Mouse (Mus musculus) kidney, embryonic 14.5 days (tissue): ENCODE measurements around the gene Inpp5b. TPM values are rescaled to one million over a fixed set of nuclear protein-coding genes. Genes with fewer than 3 reads are reported as not detected.
A peak's percentile ranks its signal among the peaks of the same experiment; 100 is the strongest.
"Not testable (repeated sequence)": the region's sequence is repeated elsewhere in the genome, so short reads cannot be mapped to it uniquely, and the experiment has no call there.

Experiments used
- ATAC-seq: fragments of 200-750 bp; cut with Nextera tagmentation; 2 replicates; pipeline ENCODE4 v1.8.0; 2017; ENCODE audit warnings: moderate number of reproducible peaks, mild to moderate bottlenecking, moderate TSS enrichment, moderate library complexity; ENCODE audit not compliant: low FRiP score, low TSS enrichment
- H3K27ac ChIP-seq: fragments of 300-500 bp; sonication (generic); 2 replicates; pipeline ENCODE4 v1.5.1; 2014; ENCODE audit warnings: low read depth, mild to moderate bottlenecking, low read length, moderate library complexity, mixed read lengths
- H3K27me3 ChIP-seq: fragments of 300-500 bp; sonication (generic); 2 replicates; pipeline ENCODE4 v1.6.1; 2014; ENCODE audit warnings: mild to moderate bottlenecking, low read length; ENCODE audit not compliant: control insufficient read depth, insufficient read depth
- H3K36me3 ChIP-seq: fragments of 300-500 bp; sonication (generic); 2 replicates; pipeline ENCODE4 v1.6.1; 2014; ENCODE audit warnings: low read length, mixed read lengths; ENCODE audit not compliant: control insufficient read depth, insufficient read depth
- H3K4me1 ChIP-seq: fragments of 300-500 bp; sonication (generic); 2 replicates; pipeline ENCODE4 v1.6.1; 2014; ENCODE audit warnings: low read length, mixed read lengths; ENCODE audit not compliant: control insufficient read depth, insufficient read depth
- H3K4me2 ChIP-seq: fragments of 300-500 bp; sonication (generic); replicated peaks from 2 replicates; pipeline ENCODE4 v1.6.1; 2014; ENCODE audit warnings: low read depth, mild to moderate bottlenecking, low read length
- H3K4me3 ChIP-seq: fragments of 300-500 bp; sonication (generic); 2 replicates; pipeline ENCODE4 v1.5.1; 2014; ENCODE audit warnings: mild to moderate bottlenecking, low read length
- H3K9ac ChIP-seq: fragments of 300-500 bp; sonication (generic); 2 replicates; pipeline ENCODE4 v1.6.1; 2014; ENCODE audit warnings: low read depth, mild to moderate bottlenecking, low read length, moderate library complexity
- H3K9me3 ChIP-seq: fragments of 300-500 bp; sonication (generic); 2 replicates; pipeline ENCODE4 v1.6.1; 2016; ENCODE audit warnings: low read length; ENCODE audit not compliant: control insufficient read depth
- whole genome bisulfite sequencing: fragments of 180-500 bp; shearing (Covaris S2); extraction: QIAGEN DNeasy Blood & Tissue Kit; methylation state at CpG from one replicate; pipeline ENCODE4 v1.1.7; 2014; 5-methylcytosine and 5-hydroxymethylcytosine counted together
- polyA plus RNA-seq: library from polyadenylated mRNA; unstranded; fragments of >200 nt; fragmentation: Nextera tagmentation; extraction: Ambion mirVana; gene quantifications from 2 replicates; pipeline ENCODE4 v1.2.1, GENCODE M21; 2014

The Inpp5b gene
- polyA plus RNA-seq, 1 experiment from 2014 or later, result 26.4 TPM

GRCm38 (mm10) chr4:124708200-124708517, 33.5 kb upstream of the Inpp5b start:
- H3K9me3 ChIP-seq, H3K36me3 ChIP-seq, H3K4me3 ChIP-seq, H3K27me3 ChIP-seq, ATAC-seq: not testable (repeated sequence)
- H3K27ac ChIP-seq, result peak overlapping the region; percentile 90
- 9% methylated on average over 1 of the region's 1 CpGs for WGBS
- H3K4me2 ChIP-seq, result peak overlapping the region; percentile 64
- peaks cover 42% of the 10 kb centered on the region for H3K4me1 ChIP-seq
- peak overlapping the region; percentile 48; the same call in 1 of the 2 replicates for H3K9ac ChIP-seq

- peaks cover 36% of the 10 kb centered on the region for H3K4me1 ChIP-seq
- peak; percentile 87 for ATAC-seq
- peak overlapping the region; percentile 90 for H3K27ac ChIP-seq
- no peaks in the 10 kb centered on the region for H3K27me3 ChIP-seq
- H3K36me3 ChIP-seq, result peaks cover 4% of the 10 kb centered on the region; the same call in 1 of the 2 replicates
- H3K9ac ChIP-seq, result peak overlapping the region; percentile 48; the same call in 1 of the 2 replicates
- H3K4me3 ChIP-seq, result peak overlapping the region; percentile 32
- H3K9me3 ChIP-seq, result no peaks in the 10 kb centered on the region
- peak overlapping the region; percentile 64 for H3K4me2 ChIP-seq
- 1% methylated on average over 41 of the region's 41 CpGs for WGBS
These were observed 32.9 kb upstream of the Inpp5b start for GRCm38 (mm10) chr4:124708518-124709477.

- Histone ChIP-seq H3K4me1 (peaks cover 24% of the 10 kb centered on the region), H3K4me2 (peak overlapping the region; percentile 64), H3K27ac (peak overlapping the region; percentile 90), H3K9me3 (no peaks in the 10 kb centered on the region), H3K27me3 (no peaks in the 10 kb centered on the region), H3K4me3 (peak overlapping the region; percentile 26; the same call in 1 of the 2 replicates), H3K36me3 (peaks cover 4% of the 10 kb centered on the region; the same call in 1 of the 2 replicates), H3K9ac (peak overlapping the region; percentile 51; the same call in 1 of the 2 replicates)
- ATAC-seq, result no peak
- WGBS, result 3% methylated on average over 18 of the region's 18 CpGs
These were observed 31.6 kb upstream of the Inpp5b start for GRCm38 (mm10) chr4:124709961-124710446.

GRCm38 (mm10) chr4:124710776-124711291, 30.8 kb upstream of the Inpp5b start:
- Histone ChIP-seq H3K9ac (no peak overlapping the region), H3K4me1 (peaks cover 22% of the 10 kb centered on the region), H3K9me3 (no peaks in the 10 kb centered on the region), H3K27me3 (no peaks in the 10 kb centered on the region), H3K4me3 (no peak overlapping the region), H3K36me3 (peaks cover 4% of the 10 kb centered on the region), H3K27ac (no peak overlapping the region), H3K4me2 (no peak overlapping the region)
- no peak for ATAC-seq
- 9% methylated on average over 5 of the region's 5 CpGs for WGBS

- Histone ChIP-seq H3K36me3 (peaks cover 16% of the 10 kb centered on the region), H3K4me1 (peaks cover 26% of the 10 kb centered on the region), H3K27me3 (no peaks in the 10 kb centered on the region), H3K4me2 (no peak overlapping the region), H3K27ac (no peak overlapping the region), H3K9ac (no peak overlapping the region), H3K4me3 (no peak overlapping the region), H3K9me3 (no peaks in the 10 kb centered on the region)
- ATAC-seq, result no peak
- 87% methylated on average over 6 of the region's 6 CpGs for WGBS
These were observed 29.0 kb upstream of the Inpp5b start for GRCm38 (mm10) chr4:124712618-124713017.

- H3K36me3 ChIP-seq, result peaks cover 29% of the 10 kb centered on the region
- 78% methylated on average over 5 of the region's 5 CpGs for WGBS
- H3K9ac ChIP-seq, H3K27ac ChIP-seq, H3K27me3 ChIP-seq, ATAC-seq, H3K4me2 ChIP-seq, H3K9me3 ChIP-seq, H3K4me3 ChIP-seq: not testable (repeated sequence)
- peaks cover 26% of the 10 kb centered on the region for H3K4me1 ChIP-seq
These were observed 27.8 kb upstream of the Inpp5b start for GRCm38 (mm10) chr4:124713850-124714249.

- Histone ChIP-seq H3K4me1 (peaks cover 18% of the 10 kb centered on the region), H3K4me2 (peak within 1 kb of the TSS; percentile 69), H3K27me3 (no peaks in the 10 kb centered on the region), H3K36me3 (peaks cover 38% of the 10 kb centered on the region), H3K9me3 (no peaks in the 10 kb centered on the region), H3K4me3 (peak within 1 kb of the TSS; percentile 94), H3K9ac (peak within 1 kb of the TSS; percentile 91), H3K27ac (peak within 1 kb of the TSS; percentile 51; the same call in 1 of the 2 replicates)
- ATAC-seq, result peak; percentile 91
- under 1% methylated on average over 57 of the region's 57 CpGs for WGBS
These were observed 26.8 kb upstream of the Inpp5b start, which contains the start of gene Sf3a3 for GRCm38 (mm10) chr4:124714545-124715481. Gene Sf3a3 (plus strand): TSS chr4:124714776.

GRCm38 (mm10) chr4:124719101-124719500, 22.5 kb upstream of the Inpp5b start:
- no peak for ATAC-seq
- H3K9ac ChIP-seq, result no peak overlapping the region
- H3K36me3 ChIP-seq, result peaks cover 77% of the 10 kb centered on the region
- 97% methylated on average over 4 of the region's 4 CpGs for WGBS
- peaks cover 12% of the 10 kb centered on the region for H3K4me1 ChIP-seq
- no peak overlapping the region for H3K4me3 ChIP-seq
- H3K27ac ChIP-seq, result no peak overlapping the region
- H3K27me3 ChIP-seq, result no peaks in the 10 kb centered on the region
- H3K4me2 ChIP-seq, result no peak overlapping the region
- no peaks in the 10 kb centered on the region for H3K9me3 ChIP-seq
